Mouse (Mus musculus) spleen, adult 2 months (tissue): ENCODE results near the gene Pxn.

ENCODE experiments used
- CTCF ChIP-seq: fragments of 200-500 bp; IDR thresholded peaks from 2 replicates; pipeline ENCODE4 v1.5.1; 2011; ENCODE audit warnings: mild to moderate bottlenecking, inconsistent platforms; ENCODE audit not compliant: insufficient read depth, insufficient read length, insufficient replicate concordance; ENCODE audit errors: extremely low read depth
- POLR2A ChIP-seq: fragments of 200-500 bp; IDR thresholded peaks from 2 replicates; pipeline ENCODE4 v1.6.1; 2011; ENCODE audit warnings: low read depth, low read length, inconsistent platforms

GRCm38 (mm10) chr5:115503035-115503434, 3.4 kb upstream of the Pxn start:
- TF ChIP-seq CTCF (no peak), POLR2A (no peak)
